Mouse (Mus musculus) brain, embryonic 14.5 days (tissue): ENCODE results near the gene 1700012B07Rik. TPM values are rescaled to one million over a fixed set of nuclear protein-coding genes. Genes with fewer than 3 reads are reported as not detected.

Experiments used
- DNase-seq: peaks from one replicate; pipeline ENCODE4 v3.0.0-alpha.2; 2011; ENCODE audit warnings: low read depth
- CTCF ChIP-seq: fragments of 200-500 bp; IDR thresholded peaks from 2 replicates; pipeline ENCODE4 v1.5.1; 2012; ENCODE audit warnings: inconsistent platforms, mild to moderate bottlenecking, moderate library complexity, borderline replicate concordance; ENCODE audit not compliant: insufficient read depth, insufficient read length; ENCODE audit errors: extremely low read depth
- POLR2A ChIP-seq: fragments of 200-500 bp; IDR thresholded peaks from 2 replicates; pipeline ENCODE4 v1.6.1; 2012; ENCODE audit warnings: mild to moderate bottlenecking, inconsistent platforms, borderline replicate concordance; ENCODE audit not compliant: poor library complexity, insufficient read depth, insufficient read length, severe bottlenecking; ENCODE audit errors: extremely low read depth
- polyA plus RNA-seq: library from polyadenylated mRNA; depleted of rRNA; stranded (reverse); fragments of >200 nt; gene quantifications from 2 replicates; pipeline ENCODE4 v1.2.3, GENCODE M21; 2012; rRNA removed

Gene 1700012B07Rik
- polyA plus RNA-seq, 1 experiment: 0.15 TPM

GRCm38 (mm10) chr11:109790221-109790620 is 37.6 kb downstream of the 1700012B07Rik start:
- DNase-seq: no peak
- no peak for TF ChIP-seq POLR2A
- no peak for TF ChIP-seq CTCF

GRCm38 (mm10) chr11:109785392-109785791 is 42.5 kb downstream of the 1700012B07Rik start:
- TF ChIP-seq CTCF (no peak), POLR2A (no peak)
- peak; percentile 60 for DNase-seq

- no peak for TF ChIP-seq CTCF
- TF ChIP-seq POLR2A: no peak
- no peak for DNase-seq
Observed at GRCm38 (mm10) chr11:109771381-109771780, 56.5 kb downstream of the 1700012B07Rik start.

GRCm38 (mm10) chr11:109770185-109770584 is 57.7 kb downstream of the 1700012B07Rik start:
- no peak for TF ChIP-seq POLR2A
- TF ChIP-seq CTCF: no peak

GRCm38 (mm10) chr11:109769091-109769490 is 58.8 kb downstream of the 1700012B07Rik start:
- TF ChIP-seq CTCF: no peak
- TF ChIP-seq POLR2A: no peak
- DNase-seq: no peak

More at GRCm38 (mm10) chr11:109770185-109770584, 57.7 kb downstream of the 1700012B07Rik start:
- DNase-seq: no peak

GRCm38 (mm10) chr11:109760063-109760462 is 67.8 kb downstream of the 1700012B07Rik start:
- TF ChIP-seq POLR2A (no peak), CTCF (no peak)
- DNase-seq: no peak

- no peak for DNase-seq
- TF ChIP-seq CTCF (no peak), POLR2A (no peak)
Observed at GRCm38 (mm10) chr11:109758616-109759215, 69.1 kb downstream of the 1700012B07Rik start.

GRCm38 (mm10) chr11:109754105-109754602 is 73.7 kb downstream of the 1700012B07Rik start:
- TF ChIP-seq CTCF: no peak
- TF ChIP-seq POLR2A: no peak
- no peak for DNase-seq

- no peak for TF ChIP-seq CTCF
- TF ChIP-seq POLR2A: no peak
- peak; percentile 20 for DNase-seq
Observed at GRCm38 (mm10) chr11:109751636-109752603, 75.9 kb downstream of the 1700012B07Rik start.

GRCm38 (mm10) chr11:109745210-109745609 is 82.6 kb downstream of the 1700012B07Rik start:
- DNase-seq: no peak
- TF ChIP-seq POLR2A (no peak), CTCF (no peak)

- no peak for TF ChIP-seq POLR2A
- no peak for TF ChIP-seq CTCF
- no peak for DNase-seq
Observed at GRCm38 (mm10) chr11:109737967-109738366, 89.9 kb downstream of the 1700012B07Rik start.

Other genes with a start within 250 kb of the 1700012B07Rik start
- 7.1 and 10.2 TPM in 2 replicates for gene Wipi1, start 216.1 kb downstream of the 1700012B07Rik start, polyA plus RNA-seq
- gene Prkar1a, start 178.6 kb downstream of the 1700012B07Rik start, polyA plus RNA-seq: 281 and 315 TPM in 2 replicates
- 2.8 and 4.3 TPM in 2 replicates for gene Fam20a, start 105.8 kb downstream of the 1700012B07Rik start, polyA plus RNA-seq
- gene Abca8b, start 167.8 kb upstream of the 1700012B07Rik start, polyA plus RNA-seq: 1.9 and 2.6 TPM in 2 replicates